Mouse (Mus musculus) ovary, postnatal 14 days (tissue): ENCODE results near the gene Ip6k1.

ENCODE experiments used
- DNase-seq: peaks from one replicate; pipeline ENCODE4 v3.0.0; 2022; ENCODE audit warnings: low spot score

The Ip6k1 gene

GRCm38 (mm10) chr9:108032126-108032525 is 29.8 kb downstream of the Ip6k1 start:
- no peak for DNase-seq

GRCm38 (mm10) chr9:108035331-108036156 is 33.2 kb downstream of the Ip6k1 start:
- no peak for DNase-seq

- no peak for DNase-seq
Observed at GRCm38 (mm10) chr9:108044751-108045492, 42.6 kb downstream of the Ip6k1 start.

GRCm38 (mm10) chr9:108046582-108046981 is 44.3 kb downstream of the Ip6k1 start:
- DNase-seq: no peak

- DNase-seq: no peak
Observed at GRCm38 (mm10) chr9:108047601-108048565, 45.6 kb downstream of the Ip6k1 start.

GRCm38 (mm10) chr9:108048566-108048955 is 46.3 kb downstream of the Ip6k1 start:
- DNase-seq: no peak

- peak; percentile 91 for DNase-seq
Observed at GRCm38 (mm10) chr9:108049016-108049455, 46.7 kb downstream of the Ip6k1 start, which contains the start of gene Gmppb. Gene Gmppb (plus strand): TSS chr9:108049242.

GRCm38 (mm10) chr9:108049561-108050251 is 47.4 kb downstream of the Ip6k1 start:
- no peak for DNase-seq

- no peak for DNase-seq
Observed at GRCm38 (mm10) chr9:108051184-108051930, 49.1 kb downstream of the Ip6k1 start.

GRCm38 (mm10) chr9:108051931-108052220 is 49.6 kb downstream of the Ip6k1 start:
- DNase-seq: no peak

GRCm38 (mm10) chr9:108052411-108052810 is 50.1 kb downstream of the Ip6k1 start:
- DNase-seq: no peak

GRCm38 (mm10) chr9:108052885-108053664 is 50.8 kb downstream of the Ip6k1 start, which contains the start of gene Amigo3:
Gene Amigo3 (plus strand): TSS chr9:108053159.
- peak; percentile 97 for DNase-seq

- DNase-seq: no peak
Observed at GRCm38 (mm10) chr9:108053665-108054225, 51.4 kb downstream of the Ip6k1 start.

GRCm38 (mm10) chr9:108054331-108055040 is 52.2 kb downstream of the Ip6k1 start:
- no peak for DNase-seq

GRCm38 (mm10) chr9:108055061-108055460 is 52.8 kb downstream of the Ip6k1 start:
- DNase-seq: no peak

GRCm38 (mm10) chr9:108055661-108056237 is 53.4 kb downstream of the Ip6k1 start:
- DNase-seq: no peak

GRCm38 (mm10) chr9:108056361-108057261 is 54.3 kb downstream of the Ip6k1 start:
- no peak for DNase-seq

- DNase-seq: no peak
Observed at GRCm38 (mm10) chr9:108057262-108057562, 54.9 kb downstream of the Ip6k1 start.
